Mouse (Mus musculus) testis, adult 2 months (tissue): ENCODE results near the gene Ergic1. TPM values are rescaled to one million over a fixed set of nuclear protein-coding genes. Genes with fewer than 3 reads are reported as not detected.
A peak's percentile ranks its signal among the peaks of the same experiment; 100 is the strongest.

Source experiments
- H3K27ac ChIP-seq: fragments of 200-500 bp; 2 replicates; pipeline ENCODE4 v1.5.1; 2012; ENCODE audit warnings: low read depth, low read length; ENCODE audit not compliant: control insufficient read depth, insufficient read depth
- H3K27me3 ChIP-seq: fragments of 200-500 bp; 2 replicates; pipeline ENCODE4 v1.6.1; 2012; ENCODE audit warnings: mild to moderate bottlenecking, low read length, moderate library complexity; ENCODE audit not compliant: control insufficient read depth, insufficient read depth
- H3K36me3 ChIP-seq: fragments of 200-500 bp; 2 replicates; pipeline ENCODE4 v1.6.1; 2012; ENCODE audit warnings: mild to moderate bottlenecking, low read length; ENCODE audit not compliant: control insufficient read depth, insufficient read depth
- H3K4me1 ChIP-seq: fragments of 200-500 bp; 2 replicates; pipeline ENCODE4 v1.6.1; 2012; ENCODE audit warnings: low read length; ENCODE audit not compliant: control insufficient read depth, insufficient read depth
- H3K4me3 ChIP-seq: fragments of 200-500 bp; 2 replicates; pipeline ENCODE4 v1.5.1; 2012; ENCODE audit warnings: low read depth, mild to moderate bottlenecking, low read length, moderate library complexity, mixed read lengths; ENCODE audit not compliant: control insufficient read depth
- CTCF ChIP-seq: fragments of 200-500 bp; IDR thresholded peaks from 2 replicates; pipeline ENCODE4 v1.5.1; 2012; ENCODE audit warnings: low read depth, mild to moderate bottlenecking, inconsistent platforms, low read length, moderate library complexity; ENCODE audit not compliant: control insufficient read depth, insufficient read depth, insufficient replicate concordance
- POLR2A ChIP-seq: fragments of 200-500 bp; IDR thresholded peaks from 2 replicates; pipeline ENCODE4 v1.6.1; 2012; ENCODE audit warnings: low read depth, mild to moderate bottlenecking, inconsistent platforms, low read length, moderate library complexity; ENCODE audit not compliant: control insufficient read depth
- polyA plus RNA-seq: library from polyadenylated mRNA; depleted of rRNA; stranded (reverse); fragments of >200 nt; gene quantifications from 2 replicates; pipeline ENCODE4 v1.2.3, GENCODE M21; 2012

Gene Ergic1
- polyA plus RNA-seq, 1 experiment = 115 TPM

DNA sequence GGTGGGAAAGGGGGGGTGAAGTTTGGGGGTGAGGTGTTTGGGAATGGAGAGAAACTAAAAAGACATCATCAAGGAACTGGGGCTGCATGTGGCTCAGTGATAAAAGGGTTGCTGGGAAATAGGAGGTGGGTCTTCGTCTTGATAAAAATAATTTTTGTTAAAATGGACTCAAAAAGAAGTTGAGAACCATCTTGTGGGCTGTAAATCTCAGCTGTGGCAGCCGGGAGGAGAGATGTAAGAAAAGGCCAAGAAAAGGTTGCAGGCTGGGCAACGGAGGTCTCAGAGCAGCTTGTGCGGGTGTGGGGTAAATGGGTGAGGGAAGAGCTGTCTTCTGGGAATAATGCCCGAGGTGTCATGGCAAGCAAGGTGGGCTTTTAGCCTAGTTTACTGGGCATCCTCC lies 100.9 kb downstream of the Ergic1 start:
- no peak overlapping the region for H3K27ac ChIP-seq
- H3K27me3 ChIP-seq = no peaks in the 10 kb centered on the region
- H3K4me1 ChIP-seq = peaks cover 17% of the 10 kb centered on the region
- H3K4me3 ChIP-seq = no peak overlapping the region
- H3K36me3 ChIP-seq = no peaks in the 10 kb centered on the region
- TF ChIP-seq CTCF (no peak), POLR2A (no peak)

DNA sequence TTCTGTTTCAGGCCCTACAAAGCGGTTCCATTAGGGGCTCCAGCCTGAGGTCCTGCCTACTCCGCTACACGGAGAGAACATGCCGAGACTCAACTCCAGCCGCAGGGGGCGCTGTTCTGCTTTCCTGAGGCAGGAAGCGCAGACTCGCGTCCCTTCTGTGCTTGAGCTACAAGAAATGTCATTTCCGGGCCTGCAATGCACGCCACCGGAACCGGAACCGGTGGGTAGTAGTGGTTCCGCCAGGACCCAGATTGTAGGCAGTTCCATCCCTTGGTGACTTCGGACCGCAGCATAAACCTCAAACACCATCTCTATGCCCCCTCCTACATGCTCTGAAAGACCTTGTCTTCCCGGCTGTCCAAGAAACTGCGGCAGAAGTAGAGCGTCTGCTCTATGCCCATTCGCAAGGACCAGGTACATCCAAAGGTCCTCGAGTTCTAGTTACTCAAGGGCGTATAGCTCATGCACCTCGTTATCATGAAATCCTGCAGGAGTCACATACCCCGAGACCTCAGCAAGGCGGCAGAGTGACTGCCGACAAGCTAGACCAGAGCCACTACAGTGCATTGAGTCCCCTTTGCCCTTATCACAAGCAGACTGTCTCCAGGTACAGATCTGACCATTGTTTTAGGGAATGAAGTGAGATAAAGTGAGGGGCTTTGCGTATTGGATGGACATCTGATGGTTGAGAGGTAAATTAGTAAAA lies 101.8 kb downstream of the Ergic1 start, which contains the start of gene Atp6v0e:
Atp6v0e (plus strand) TSS at position 254 of the 706 bp plus-strand sequence.
- Histone ChIP-seq H3K4me1 (peaks cover 17% of the 10 kb centered on the region), H3K27me3 (no peaks in the 10 kb centered on the region), H3K36me3 (no peaks in the 10 kb centered on the region), H3K27ac (peak within 1 kb of the TSS; percentile 70), H3K4me3 (peak within 1 kb of the TSS; percentile 92)
- TF ChIP-seq CTCF = peak; percentile 99
- TF ChIP-seq POLR2A = peak; percentile 84

DNA sequence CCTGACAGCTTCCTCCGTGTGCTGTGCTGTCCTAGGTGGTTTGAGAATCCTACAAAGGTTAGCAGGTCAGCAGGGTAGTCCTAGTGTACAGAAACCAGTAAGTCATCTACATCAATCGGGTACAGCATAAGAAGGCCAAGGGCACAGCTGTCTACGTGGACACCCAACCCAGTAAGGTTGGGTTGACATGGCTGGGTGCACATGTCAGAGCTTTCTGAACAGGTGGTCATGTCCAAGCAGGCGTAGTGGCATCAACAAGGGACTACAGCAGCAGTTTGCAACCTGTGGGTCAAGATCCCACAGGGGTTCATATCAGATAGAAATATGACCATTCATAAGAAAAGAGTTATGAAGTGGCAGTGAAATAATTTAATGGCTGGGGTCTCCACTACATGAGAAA lies 104.3 kb downstream of the Ergic1 start:
- TF ChIP-seq CTCF = no peak
- TF ChIP-seq POLR2A = no peak
- no peak overlapping the region for H3K27ac ChIP-seq
- H3K36me3 ChIP-seq = no peaks in the 10 kb centered on the region

GRCm38 (mm10) chr17:26671268-26671667 lies 110.0 kb downstream of the Ergic1 start:
- no peaks in the 10 kb centered on the region; the same call in 1 of the 2 replicates for H3K4me1 ChIP-seq
- H3K4me3 ChIP-seq = no peak overlapping the region
- H3K27ac ChIP-seq = no peak overlapping the region
- H3K36me3 ChIP-seq = no peaks in the 10 kb centered on the region
- TF ChIP-seq CTCF (no peak), POLR2A (no peak)
- no peaks in the 10 kb centered on the region for H3K27me3 ChIP-seq

More for the DNA sequence above, 104.3 kb downstream of the Ergic1 start:
- Histone ChIP-seq H3K27me3 (no peaks in the 10 kb centered on the region), H3K4me1 (peaks cover 7% of the 10 kb centered on the region), H3K4me3 (no peak overlapping the region)

DNA sequence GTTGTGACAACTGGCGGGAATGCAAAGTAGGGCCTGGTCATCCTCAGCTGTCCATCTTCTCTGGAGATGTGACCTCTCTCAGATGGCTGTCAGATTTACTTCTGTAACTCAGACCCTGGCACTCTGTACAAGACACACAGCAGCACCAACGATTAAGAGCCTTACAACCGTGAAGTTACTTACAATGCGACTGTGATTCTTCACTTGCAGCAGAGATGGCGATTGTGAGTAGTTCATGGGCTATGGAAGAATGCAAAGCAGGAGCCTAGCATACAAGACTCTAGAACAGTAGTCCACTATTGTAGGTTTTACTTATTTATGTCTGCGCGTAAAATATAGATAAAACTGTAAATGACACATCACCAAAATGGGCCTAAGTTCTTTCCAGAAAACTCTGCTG lies 114.6 kb downstream of the Ergic1 start:
- no peak for TF ChIP-seq CTCF
- no peak for TF ChIP-seq POLR2A
- Histone ChIP-seq H3K27ac (no peak overlapping the region; the same call in 1 of the 2 replicates), H3K4me3 (peak overlapping the region; percentile 90), H3K4me1 (peaks cover 2% of the 10 kb centered on the region), H3K36me3 (no peaks in the 10 kb centered on the region), H3K27me3 (no peaks in the 10 kb centered on the region)

DNA sequence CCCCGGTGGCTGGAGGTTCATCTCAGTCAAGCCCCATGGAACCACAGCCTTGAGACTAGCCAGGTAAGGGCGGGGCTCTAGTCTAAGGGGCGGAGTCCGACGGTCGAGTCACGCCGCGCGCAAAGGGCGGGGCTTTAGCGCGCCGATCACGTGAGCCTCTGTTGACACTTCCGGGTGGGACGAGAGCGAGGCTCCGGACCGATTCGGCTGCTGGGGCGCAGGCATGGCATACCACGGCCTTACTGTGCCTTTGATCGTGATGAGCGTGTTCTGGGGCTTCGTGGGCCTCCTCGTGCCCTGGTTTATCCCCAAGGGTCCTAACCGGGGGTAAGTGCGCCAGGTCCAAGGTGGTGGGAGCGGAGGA lies 114.9 kb downstream of the Ergic1 start:
- H3K4me3 ChIP-seq = peak overlapping the region; percentile 90
- peak overlapping the region; percentile 82 for H3K27ac ChIP-seq
- H3K4me1 ChIP-seq = peaks cover 2% of the 10 kb centered on the region
- H3K36me3 ChIP-seq = no peaks in the 10 kb centered on the region
- TF ChIP-seq POLR2A (peak; percentile 87), CTCF (no peak)
- no peaks in the 10 kb centered on the region for H3K27me3 ChIP-seq

DNA sequence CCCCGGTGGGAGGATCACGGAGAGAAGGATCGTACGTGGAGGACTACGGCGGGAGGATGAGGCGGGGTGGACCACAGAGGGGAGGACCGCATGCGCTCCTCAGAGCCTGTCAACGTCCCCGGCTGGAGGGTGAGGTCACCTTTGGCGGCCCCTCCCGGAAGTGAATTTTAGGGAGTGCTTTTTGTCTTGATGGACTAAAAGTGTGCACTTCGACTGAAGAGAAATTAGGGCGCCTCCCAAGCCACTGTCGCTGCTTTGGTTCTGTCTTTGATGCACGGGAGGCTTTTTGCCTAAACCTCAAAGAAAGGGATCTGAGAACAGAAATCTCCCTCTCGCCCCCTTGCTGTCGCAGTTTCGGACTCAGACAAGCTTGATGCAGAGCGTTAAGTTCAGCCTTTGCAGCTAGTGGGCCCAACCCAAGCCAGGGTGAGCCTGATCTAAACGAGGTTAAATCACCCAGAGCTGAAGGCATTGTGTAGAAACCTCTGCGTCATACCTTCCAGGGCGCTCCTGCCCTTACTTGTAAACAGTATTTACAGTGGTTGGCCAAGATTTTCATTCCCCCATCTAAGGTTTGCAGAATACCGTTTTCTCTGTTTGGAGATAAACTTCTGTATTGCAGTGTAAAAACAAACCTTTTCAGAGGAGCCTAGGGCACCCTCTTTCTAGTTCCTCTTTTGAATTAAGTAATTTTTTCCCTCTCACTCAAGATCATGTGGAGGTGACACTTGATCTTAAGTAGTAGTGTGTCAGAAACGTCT lies 115.5 kb downstream of the Ergic1 start:
- H3K4me1 ChIP-seq = peaks cover 2% of the 10 kb centered on the region

More for the DNA sequence above, 115.5 kb downstream of the Ergic1 start:
- no peaks in the 10 kb centered on the region for H3K36me3 ChIP-seq
- H3K27me3 ChIP-seq = no peaks in the 10 kb centered on the region
- peak overlapping the region; percentile 82 for H3K27ac ChIP-seq
- TF ChIP-seq CTCF = no peak
- H3K4me3 ChIP-seq = peak overlapping the region; percentile 90
